Mouse (Mus musculus): Measurements from ENCODE around the gene Krt80. TPM values are rescaled to one million over a fixed set of nuclear protein-coding genes. Genes with fewer than 3 reads are reported as not detected.
A peak's percentile ranks its signal among the peaks of the same experiment; 100 is the strongest.

Gene Krt80
- total RNA-seq, 2 experiments from 2014 or later: 2.0 to 2.1 TPM

DNA sequence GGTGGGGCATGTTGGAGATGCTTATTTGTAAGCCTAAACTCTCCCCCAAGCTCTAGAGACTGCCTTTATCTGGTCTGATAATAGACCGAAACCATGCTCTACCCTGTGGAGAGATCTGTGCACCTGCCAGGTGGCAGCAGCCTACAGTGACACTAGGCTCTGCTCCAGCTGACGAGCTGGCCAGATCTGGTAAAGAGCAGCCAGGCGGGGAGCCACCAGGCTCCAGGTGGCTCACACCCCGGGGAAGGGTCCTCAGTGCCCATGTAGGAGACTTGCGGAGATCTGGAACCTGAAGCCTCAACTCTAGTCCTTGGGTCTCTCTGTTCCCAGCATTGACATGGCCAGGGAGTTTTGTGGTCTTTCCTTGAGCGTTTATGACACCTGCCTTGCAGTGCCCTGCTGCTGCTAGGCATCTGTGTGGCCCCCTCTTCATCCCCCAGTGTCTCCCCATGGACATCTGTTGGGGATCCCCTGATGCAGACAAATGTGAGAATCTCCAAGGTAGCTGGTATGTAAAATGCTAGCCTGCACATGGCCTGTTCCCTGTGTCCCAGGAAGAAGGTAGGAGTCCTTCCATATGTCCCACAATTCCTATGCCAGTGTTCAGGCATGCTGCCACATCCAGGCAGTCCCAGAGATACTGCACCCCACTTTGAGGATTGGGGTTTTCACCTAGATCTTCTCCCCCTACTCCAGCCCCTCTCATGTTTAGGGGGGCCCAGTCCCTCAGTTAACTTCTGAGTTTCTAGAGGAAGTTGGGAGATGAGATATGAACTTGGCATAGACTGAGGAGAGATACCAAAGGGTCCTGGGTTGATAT lies 6.2 kb upstream of the Krt80 start:
- intact Hi-C loops (cut with DNase I): no loop called here

DNA sequence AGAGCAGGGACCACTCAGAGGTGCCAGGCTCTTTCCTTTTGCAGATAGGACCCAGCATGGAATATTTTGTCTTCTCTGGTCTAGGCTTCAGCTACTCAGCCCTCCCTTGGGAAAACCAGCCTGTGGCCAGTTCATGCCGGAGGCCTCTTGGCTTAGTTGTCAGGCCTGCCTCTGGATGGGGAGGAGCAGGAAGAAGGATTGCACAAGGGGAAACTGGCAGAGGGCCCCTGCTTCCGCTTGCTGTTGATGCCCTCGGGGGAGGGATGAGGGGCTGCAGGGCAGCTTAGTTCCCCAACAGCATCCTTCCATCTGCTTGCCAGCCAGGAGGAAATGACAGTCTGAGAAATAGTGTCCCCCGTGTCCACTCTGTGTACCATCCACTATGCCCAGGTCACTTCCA lies 4.9 kb upstream of the Krt80 start:
- intact Hi-C loops (cut with DNase I): no loop called here

More for the DNA sequence above, 6.2 kb upstream of the Krt80 start:
- DNase-seq: no peak

GRCm38 (mm10) chr15:101373286-101373898 lies 3.4 kb upstream of the Krt80 start:
- intact Hi-C loops (cut with DNase I): no loop called here
- DNase-seq: no peak

More for the DNA sequence above, 4.9 kb upstream of the Krt80 start:
- DNase-seq: peak; percentile 69 to 72

DNA sequence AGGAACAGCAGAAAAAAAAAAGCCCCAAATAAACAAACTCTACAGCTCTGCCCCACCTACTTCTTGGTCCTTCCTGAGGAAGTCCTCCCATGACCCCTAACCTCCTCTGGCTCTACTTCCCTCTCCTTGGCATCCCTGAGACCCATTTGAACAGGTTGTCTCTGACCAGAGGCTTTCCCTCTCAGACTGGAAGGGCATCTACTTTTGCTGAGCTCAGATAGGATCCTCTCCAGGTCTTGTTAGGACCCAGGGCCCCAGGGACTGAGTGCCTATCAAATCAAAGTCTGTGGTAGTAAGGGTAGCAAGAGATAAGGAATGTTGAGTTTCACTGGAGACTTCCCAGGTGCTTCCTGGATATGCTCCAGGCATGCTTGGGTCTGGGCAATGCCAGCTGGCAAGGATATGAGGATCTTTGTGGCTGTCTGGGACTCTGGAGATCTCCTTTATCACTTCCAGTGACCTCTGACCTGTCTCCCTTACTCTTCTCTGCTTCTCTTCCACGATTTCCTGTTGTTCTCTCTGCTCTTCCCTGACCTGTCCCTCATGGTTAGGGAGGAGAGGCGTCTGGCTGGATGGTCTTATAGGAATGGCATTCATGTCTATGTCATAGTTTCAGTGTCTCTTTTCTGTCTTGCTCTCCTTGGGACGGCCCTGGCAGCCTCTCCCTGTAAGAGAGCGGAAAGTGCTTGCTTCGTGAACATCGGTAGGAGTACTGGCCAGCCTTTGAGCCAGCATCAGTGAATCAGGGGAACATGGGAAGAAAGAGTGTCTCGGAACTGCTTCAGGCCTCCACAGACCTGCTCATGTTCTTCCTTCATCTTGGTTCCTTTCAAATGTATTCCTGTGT lies 2.4 kb upstream of the Krt80 start:
- no peak for DNase-seq
- intact Hi-C loops (cut with DNase I): no loop called here

GRCm38 (mm10) chr15:101371141-101371985 lies 1.4 kb upstream of the Krt80 start:
- intact Hi-C loops (cut with DNase I): no loop called here
- no peak for DNase-seq

DNA sequence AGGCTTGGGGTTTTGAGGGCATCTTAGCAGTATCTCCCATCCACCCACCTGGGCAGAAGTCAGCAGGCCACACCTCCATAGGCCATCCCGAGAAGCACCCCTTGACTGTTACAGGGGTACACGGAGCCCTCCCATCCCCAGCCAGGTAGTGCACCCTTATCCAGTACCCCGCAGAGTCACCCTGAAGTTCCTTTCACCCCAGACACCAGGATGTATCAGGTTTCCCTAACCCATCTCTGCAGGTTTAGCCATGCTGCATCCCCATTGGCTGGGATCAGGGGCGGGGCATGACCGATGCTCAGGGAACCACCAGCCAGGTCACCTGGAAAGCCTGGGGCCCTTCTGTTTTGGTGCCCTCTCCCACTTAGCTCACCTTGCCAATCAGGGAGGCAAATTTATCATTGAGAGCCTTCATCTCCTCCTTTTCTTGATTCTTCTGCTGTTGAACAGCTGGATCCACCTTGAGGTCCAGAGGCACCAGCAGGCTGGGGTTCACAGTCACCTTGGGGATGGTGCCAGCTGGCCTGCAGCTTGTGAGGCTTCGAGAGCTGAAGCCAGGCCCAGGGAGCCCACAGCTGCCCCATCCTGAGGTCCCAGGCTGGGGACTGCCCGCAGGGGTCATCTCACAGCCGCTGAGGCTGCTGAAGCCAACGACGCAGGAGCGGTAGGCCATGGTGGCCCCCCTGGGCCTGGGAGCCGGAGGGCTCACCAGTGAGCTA lies 421 bp downstream of the Krt80 start:
- peak in 1 of 2 experiments; percentile 55 for DNase-seq
- intact Hi-C loops (cut with DNase I): no loop called here

DNA sequence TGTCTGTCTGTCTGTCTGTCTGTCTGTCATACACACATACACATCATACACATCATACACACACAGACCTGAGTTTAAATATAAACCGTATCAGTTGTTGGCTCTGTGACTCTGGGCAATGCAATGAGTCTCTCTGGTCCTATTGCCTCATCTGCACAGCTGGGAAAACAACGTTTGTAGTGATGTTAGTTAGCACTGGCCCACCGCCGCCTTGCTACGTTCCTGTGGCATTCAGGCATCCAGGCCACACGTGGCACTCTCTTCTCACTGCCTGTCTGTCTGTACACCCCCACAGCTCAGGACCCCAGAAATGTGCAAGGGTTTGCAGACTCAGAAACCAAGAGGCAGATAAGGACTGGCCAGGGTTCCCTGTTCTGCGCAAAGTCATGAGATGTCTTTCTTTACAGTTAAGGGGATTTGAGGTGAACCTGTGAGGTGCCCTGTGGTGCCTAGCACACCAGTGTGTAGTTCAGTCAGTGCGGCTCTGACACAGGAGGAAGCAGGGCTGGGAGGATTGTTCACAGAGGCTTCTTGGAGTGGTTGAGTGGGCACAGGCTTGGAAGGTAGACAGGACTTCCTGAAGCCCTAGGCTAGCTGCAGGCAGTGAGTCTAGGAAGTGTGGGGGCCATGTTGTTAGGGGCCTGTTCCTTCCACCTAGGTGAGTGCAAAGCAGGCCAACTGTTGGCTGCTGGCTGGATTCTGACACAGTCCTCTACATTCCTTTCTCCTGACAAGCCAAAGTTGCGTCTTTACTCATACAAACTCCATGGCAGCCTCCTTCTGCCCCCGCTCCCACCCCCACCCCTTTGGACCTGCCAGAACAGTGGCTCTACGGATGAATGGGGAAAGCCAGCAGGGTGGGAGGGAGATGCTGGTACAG lies 1.2 kb downstream of the Krt80 start:
- intact Hi-C loops (cut with DNase I): no loop called here
- DNase-seq: no peak

DNA sequence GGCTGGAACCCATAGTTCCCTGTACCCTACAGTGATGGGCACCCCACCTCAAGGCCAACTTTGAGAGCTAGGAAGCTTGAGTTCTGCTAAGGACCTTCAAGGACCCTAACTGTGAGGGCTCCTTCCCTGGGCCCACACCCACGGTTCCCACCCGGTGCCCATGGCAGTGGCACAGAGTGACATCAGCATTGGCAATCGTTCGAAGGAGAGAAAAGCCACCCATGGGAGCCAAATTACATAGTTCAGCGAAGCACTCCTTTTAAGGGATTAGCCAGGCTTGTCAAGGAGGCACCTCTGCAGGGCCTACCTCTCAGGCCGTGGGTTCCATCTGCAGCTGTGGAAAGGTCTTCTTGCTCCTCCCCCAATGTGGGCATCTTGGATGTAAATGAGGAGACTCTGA lies 1.9 kb downstream of the Krt80 start:
- intact Hi-C loops (cut with DNase I): no loop called here
- no peak for DNase-seq

DNA sequence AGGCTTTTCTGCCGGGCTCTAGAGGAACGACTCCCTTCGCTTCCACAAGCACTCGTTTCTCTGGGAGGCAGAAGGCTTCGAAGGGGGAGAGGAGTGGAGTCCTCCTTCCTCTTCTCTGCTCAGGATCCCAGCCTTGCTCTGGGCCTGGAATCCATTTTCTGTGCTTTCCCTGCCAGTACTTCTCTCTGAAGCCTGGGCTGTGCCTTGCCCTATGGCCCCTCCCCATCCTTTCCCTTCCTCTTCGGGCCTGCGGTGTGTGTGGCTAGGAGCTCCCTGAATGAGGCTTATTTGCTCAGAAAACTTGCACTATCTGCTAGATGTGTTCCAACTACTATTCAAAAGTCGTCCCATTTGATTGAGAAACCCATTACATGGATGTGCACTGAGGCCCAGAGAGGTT lies 2.5 kb downstream of the Krt80 start:
- no peak for DNase-seq
- intact Hi-C loops (cut with DNase I): no loop called here

GRCm38 (mm10) chr15:101366926-101367325 lies 3.0 kb downstream of the Krt80 start:
- intact Hi-C loops (cut with DNase I): no loop called here

DNA sequence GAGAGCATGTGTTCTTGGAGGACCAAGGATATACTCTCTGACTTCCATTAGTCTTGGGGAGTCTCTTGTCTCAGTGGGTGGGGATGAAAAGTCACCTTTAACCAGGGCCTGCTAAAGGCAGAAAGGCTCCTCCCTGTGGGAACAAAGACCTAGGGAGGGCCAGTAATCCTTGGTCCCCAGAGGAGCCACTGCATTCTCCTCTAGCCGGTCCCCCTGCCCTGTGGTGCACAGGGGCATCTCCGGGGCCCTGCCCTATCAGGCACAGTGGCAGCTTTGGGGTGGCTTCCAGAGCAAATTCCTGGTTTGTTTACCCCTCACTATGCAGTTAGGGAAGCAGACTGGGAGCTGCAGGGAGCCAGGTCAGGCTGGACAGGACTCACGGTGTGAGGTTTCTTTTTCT lies 3.5 kb downstream of the Krt80 start:
- intact Hi-C loops (cut with DNase I): no loop called here

More at GRCm38 (mm10) chr15:101366926-101367325, 3.0 kb downstream of the Krt80 start:
- no peak for DNase-seq

GRCm38 (mm10) chr15:101365721-101366120 lies 4.2 kb downstream of the Krt80 start:
- no peak for DNase-seq
- intact Hi-C loops (cut with DNase I): no loop called here

More for the DNA sequence above, 3.5 kb downstream of the Krt80 start:
- DNase-seq: no peak

- intact Hi-C loops (cut with DNase I): no loop called here
- no peak for DNase-seq
These were observed 4.9 kb downstream of the Krt80 start for GRCm38 (mm10) chr15:101364891-101365671.

GRCm38 (mm10) chr15:101364425-101364824 lies 5.5 kb downstream of the Krt80 start:
- no peak for DNase-seq
- intact Hi-C loops (cut with DNase I): no loop called here

DNA sequence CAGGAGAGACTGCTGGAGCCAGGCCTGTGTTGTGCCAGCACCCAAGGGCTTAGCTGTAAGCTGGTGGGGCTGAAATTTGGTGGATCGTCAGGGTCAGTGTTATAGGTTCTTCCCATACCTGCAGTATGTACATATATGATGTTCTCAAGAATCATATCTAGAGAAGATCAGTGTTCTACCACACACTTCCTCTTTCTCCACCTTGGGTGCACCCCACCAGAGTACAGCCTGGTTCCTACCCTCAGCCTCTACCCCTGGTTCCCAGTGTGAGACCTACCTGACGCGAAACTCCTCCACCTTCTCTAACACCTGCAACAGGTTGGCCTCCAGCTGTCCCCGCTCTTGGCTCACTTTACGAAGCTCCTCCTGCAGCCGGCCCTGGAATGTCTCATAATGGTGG lies 6.0 kb downstream of the Krt80 start:
- no peak for DNase-seq
- intact Hi-C loops (cut with DNase I): no loop called here

GRCm38 (mm10) chr15:101362393-101363010 lies 7.5 kb downstream of the Krt80 start:
- DNase-seq: no peak
- intact Hi-C loops (cut with DNase I): no loop called here

GRCm38 (mm10) chr15:101355382-101355786 lies 14.6 kb downstream of the Krt80 start:
- intact Hi-C loops (cut with DNase I): loop anchor here (5.0 kb wide), 1 partner anchor 57 kb away; the partner anchor contains the start of gene Krt7
- no peak for DNase-seq

Data from heart, postnatal 36 days (tissue).